Mouse (Mus musculus) stomach, postnatal 0 days (tissue): ENCODE measurements around the gene Trim30b. TPM values are rescaled to one million over a fixed set of nuclear protein-coding genes. Genes with fewer than 3 reads are reported as not detected.
A peak's percentile ranks its signal among the peaks of the same experiment; 100 is the strongest.
"Not testable (repeated sequence)": the region's sequence is repeated elsewhere in the genome, so short reads cannot be mapped to it uniquely, and the experiment has no call there.

ENCODE experiments used
- ATAC-seq: fragments of 200-750 bp; cut with Nextera tagmentation; 2 replicates; pipeline ENCODE4 v1.8.0; 2017; ENCODE audit not compliant: low FRiP score, low TSS enrichment
- DNase-seq: peaks from one replicate; pipeline ENCODE4 v3.0.0-alpha.2; 2016; ENCODE audit warnings: low spot score
- H3K27ac ChIP-seq: fragments of 300-500 bp; sonication (generic); replicated peaks from 2 replicates; pipeline ENCODE4 v1.5.1; 2014; ENCODE audit warnings: mild to moderate bottlenecking, control low read depth
- H3K27me3 ChIP-seq: fragments of 300-500 bp; sonication (generic); 2 replicates; pipeline ENCODE4 v1.6.1; 2014; ENCODE audit warnings: low read length; ENCODE audit not compliant: control insufficient read depth, insufficient read depth
- H3K36me3 ChIP-seq: fragments of 300-500 bp; sonication (generic); 2 replicates; pipeline ENCODE4 v1.6.1; 2014; ENCODE audit warnings: low read length, mixed read lengths; ENCODE audit not compliant: control insufficient read depth, insufficient read depth
- H3K4me1 ChIP-seq: fragments of 300-500 bp; sonication (generic); replicated peaks from 2 replicates; pipeline ENCODE4 v1.6.1; 2014; ENCODE audit warnings: antibody characterized with exemption; ENCODE audit not compliant: control insufficient read depth, insufficient read depth
- H3K4me2 ChIP-seq: fragments of 300-500 bp; sonication (generic); replicated peaks from 2 replicates; pipeline ENCODE4 v1.6.1; 2014; ENCODE audit warnings: low read depth, mild to moderate bottlenecking, control low read depth, moderate library complexity
- H3K4me3 ChIP-seq: fragments of 300-500 bp; sonication (generic); 2 replicates; pipeline ENCODE4 v1.5.1; 2014; ENCODE audit warnings: low read depth, low read length, control low read depth
- H3K9ac ChIP-seq: fragments of 300-500 bp; sonication (generic); 2 replicates; pipeline ENCODE4 v1.6.1; 2014; ENCODE audit warnings: mild to moderate bottlenecking, low read length, control low read depth, mixed read lengths
- H3K9me3 ChIP-seq: fragments of 300-500 bp; sonication (generic); 2 replicates; pipeline ENCODE4 v1.6.1; 2016; ENCODE audit warnings: low read length; ENCODE audit not compliant: control insufficient read depth
- CTCF ChIP-seq: IDR thresholded peaks from 2 replicates; pipeline ENCODE4 v1.5.1; 2016; ENCODE audit warnings: antibody characterized with exemption, low read depth, mild to moderate bottlenecking, moderate library complexity
- EP300 ChIP-seq: optimal IDR thresholded peaks from 2 replicates; pipeline ENCODE3; 2016; ENCODE audit warnings: antibody characterized with exemption
- WGBS: fragments of 180-500 bp; shearing (Covaris S2); extraction: QIAGEN DNeasy Blood & Tissue Kit; methylation state at CpG from one replicate; pipeline ENCODE4 v1.1.7; 2014; 5-methylcytosine and 5-hydroxymethylcytosine counted together
- polyA plus RNA-seq: library from polyadenylated mRNA; unstranded; fragments of >200 nt; fragmentation: Nextera tagmentation; extraction: Ambion mirVana; gene quantifications from 2 replicates; pipeline ENCODE4 v1.2.1, GENCODE M21; 2015

The Trim30b gene
- polyA plus RNA-seq, 1 experiment from 2014 or later = 0.12 TPM

- 68% methylated on average over 2 of the region's 2 CpGs for whole genome bisulfite sequencing
- Histone ChIP-seq H3K9ac (no peak overlapping the region), H3K4me2 (no peak overlapping the region; the same call in 1 of the 2 replicates), H3K4me1 (no peaks in the 10 kb centered on the region), H3K4me3 (no peak overlapping the region), H3K27me3 (no peaks in the 10 kb centered on the region), H3K9me3 (no peaks in the 10 kb centered on the region), H3K36me3 (no peaks in the 10 kb centered on the region), H3K27ac (no peak overlapping the region)
- ATAC-seq (peak; percentile 56; the same call in 1 of the 2 replicates), DNase-seq (no peak)
- TF ChIP-seq CTCF (no peak), EP300 (no peak)
These were observed 16.1 kb downstream of the Trim30b start for GRCm38 (mm10) chr7:104353600-104353967.

- H3K4me2 ChIP-seq = peak within 1 kb of the TSS; percentile 59
- 2% methylated on average over 14 of the region's 14 CpGs for WGBS
- no peaks in the 10 kb centered on the region for H3K4me1 ChIP-seq
- ATAC-seq (peak; percentile 100), DNase-seq (peak; percentile 77)
- no peak for TF ChIP-seq EP300
- peak; percentile 13; the same call in 1 of the 2 replicates for TF ChIP-seq CTCF
- H3K9me3 ChIP-seq = no peaks in the 10 kb centered on the region
- peak within 1 kb of the TSS; percentile 38; the same call in 1 of the 2 replicates for H3K9ac ChIP-seq
- H3K27ac ChIP-seq = peak within 1 kb of the TSS; percentile 58
- H3K4me3 ChIP-seq = peak within 1 kb of the TSS; percentile 48
- H3K27me3 ChIP-seq = no peaks in the 10 kb centered on the region
- no peaks in the 10 kb centered on the region for H3K36me3 ChIP-seq
These were observed 16.7 kb downstream of the Trim30b start, which contains the start of gene Trim12c for GRCm38 (mm10) chr7:104352717-104353599. Trim12c (minus strand) TSS chr7:104353362.

- not testable (repeated sequence) for H3K4me2 ChIP-seq, H3K36me3 ChIP-seq, H3K9ac ChIP-seq, H3K9me3 ChIP-seq, H3K27ac ChIP-seq, H3K27me3 ChIP-seq, H3K4me1 ChIP-seq, ATAC-seq, DNase-seq, H3K4me3 ChIP-seq
- 92% methylated on average over 4 of the region's 4 CpGs for WGBS
These were observed 21.6 kb downstream of the Trim30b start for GRCm38 (mm10) chr7:104348043-104348442.

GRCm38 (mm10) chr7:104340744-104341143, 28.9 kb downstream of the Trim30b start:
- H3K4me3 ChIP-seq, DNase-seq, H3K4me1 ChIP-seq, ATAC-seq, H3K9me3 ChIP-seq, H3K27ac ChIP-seq, H3K4me2 ChIP-seq, H3K36me3 ChIP-seq, H3K9ac ChIP-seq, H3K27me3 ChIP-seq: not testable (repeated sequence)
- WGBS = 87% methylated on average over 2 of the region's 4 CpGs

GRCm38 (mm10) chr7:104335547-104335946, 34.1 kb downstream of the Trim30b start:
- 81% methylated on average over 3 of the region's 3 CpGs for WGBS
- H3K4me2 ChIP-seq, ATAC-seq, H3K27ac ChIP-seq, DNase-seq, H3K36me3 ChIP-seq, H3K9me3 ChIP-seq, H3K9ac ChIP-seq, H3K4me3 ChIP-seq, H3K27me3 ChIP-seq, H3K4me1 ChIP-seq: not testable (repeated sequence)

- not testable (repeated sequence) for ATAC-seq
These were observed 40.5 kb downstream of the Trim30b start, which contains the start of gene Trim34b for GRCm38 (mm10) chr7:104329171-104329570. Trim34b (plus strand) TSS chr7:104329471.

More at GRCm38 (mm10) chr7:104329171-104329570, 40.5 kb downstream of the Trim30b start, which contains the start of gene Trim34b:
- not testable (repeated sequence) for H3K9ac ChIP-seq, H3K4me1 ChIP-seq, DNase-seq, H3K9me3 ChIP-seq, H3K4me3 ChIP-seq, H3K36me3 ChIP-seq, H3K4me2 ChIP-seq, H3K27me3 ChIP-seq, H3K27ac ChIP-seq
- 94% methylated on average over 2 of the region's 2 CpGs for WGBS
